Mouse (Mus musculus) limb, embryonic 12.5 days (tissue): ENCODE measurements at regions not wholly inside any gene's neighbourhood (a gene's known extent, or its start where the extent isn't known, plus 50 kb on each side); places are given as distances from the start of the nearest gene placed in this dataset.

Experiments used
- ATAC-seq: fragments of 200-750 bp; cut with Nextera tagmentation; 2 replicates; pipeline ENCODE4 v1.8.0; 2017; ENCODE audit warnings: low read depth, moderate TSS enrichment; ENCODE audit not compliant: insufficient number of reproducible peaks, insufficient read depth, low FRiP score, low TSS enrichment
- H3K27ac ChIP-seq: fragments of 300-500 bp; sonication (generic); 2 replicates; pipeline ENCODE4 v1.5.1; 2016; ENCODE audit warnings: mild to moderate bottlenecking, moderate library complexity
- H3K27me3 ChIP-seq: fragments of 300-500 bp; sonication (generic); 2 replicates; pipeline ENCODE4 v1.6.1; 2016; ENCODE audit warnings: mild to moderate bottlenecking, moderate library complexity
- H3K36me3 ChIP-seq: fragments of 300-500 bp; sonication (generic); 2 replicates; pipeline ENCODE4 v1.6.1; 2016; ENCODE audit warnings: mild to moderate bottlenecking, moderate library complexity
- H3K4me1 ChIP-seq: fragments of 300-500 bp; sonication (generic); replicated peaks from 2 replicates; pipeline ENCODE4 v1.6.1; 2016
- H3K4me2 ChIP-seq: fragments of 300-500 bp; sonication (generic); 2 replicates; pipeline ENCODE4 v1.6.1; 2016; ENCODE audit warnings: mild to moderate bottlenecking, moderate library complexity
- H3K4me3 ChIP-seq: fragments of 300-500 bp; sonication (generic); replicated peaks from 2 replicates; pipeline ENCODE4 v1.5.1; 2016; ENCODE audit warnings: mild to moderate bottlenecking
- H3K9ac ChIP-seq: fragments of 300-500 bp; sonication (generic); replicated peaks from 2 replicates; pipeline ENCODE4 v1.6.1; 2016; ENCODE audit warnings: mild to moderate bottlenecking, moderate library complexity
- H3K9me3 ChIP-seq: fragments of 300-500 bp; sonication (generic); 2 replicates; pipeline ENCODE4 v1.6.1; 2016; ENCODE audit warnings: mild to moderate bottlenecking, moderate library complexity
- WGBS: fragments of 180-500 bp; shearing (Covaris S2); methylation state at CpG from one replicate; pipeline ENCODE4 v1.1.7; 2016; 5-methylcytosine and 5-hydroxymethylcytosine counted together

DNA sequence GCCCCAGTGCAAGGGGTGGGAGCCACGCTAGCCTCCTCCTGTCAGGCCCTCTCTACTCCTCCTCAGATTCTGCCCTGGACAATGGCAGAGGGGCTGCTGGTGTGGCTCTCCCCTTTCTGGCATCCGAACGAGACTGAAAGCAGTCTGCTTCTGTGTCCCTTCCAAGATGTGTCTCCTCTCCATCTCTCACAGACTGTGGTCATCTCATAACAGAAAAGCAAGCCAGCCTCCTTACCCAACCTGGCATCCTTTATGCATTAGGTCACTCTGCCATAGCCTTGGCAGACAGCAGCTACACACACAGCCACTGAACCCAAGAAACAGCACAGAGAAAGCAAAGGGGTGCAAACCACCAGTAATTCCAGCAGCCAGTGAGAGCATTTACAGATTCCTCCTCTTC lies 213.2 kb downstream of the Mroh4 start:
- H3K36me3 ChIP-seq: no peaks in the 10 kb centered on the region
- 81% methylated on average over 3 of the region's 3 CpGs for WGBS
- no peak overlapping the region for H3K4me2 ChIP-seq
- no peak overlapping the region for H3K4me3 ChIP-seq
- no peaks in the 10 kb centered on the region for H3K4me1 ChIP-seq
- no peaks in the 10 kb centered on the region for H3K27me3 ChIP-seq
- H3K9ac ChIP-seq: no peak overlapping the region
- ATAC-seq: no peak
- H3K9me3 ChIP-seq: 0 out of 2 replicates have a peak, but pooled peaks cover 4% of the 10 kb centered on the region
- H3K27ac ChIP-seq: no peak overlapping the region

GRCm38 (mm10) chr15:74420550-74420949 lies 215.6 kb downstream of the Mroh4 start:
- H3K4me2 ChIP-seq: no peak overlapping the region
- H3K4me3 ChIP-seq: no peak overlapping the region
- no peak overlapping the region for H3K9ac ChIP-seq
- H3K36me3 ChIP-seq: no peaks in the 10 kb centered on the region
- no peak overlapping the region for H3K27ac ChIP-seq
- no peaks in the 10 kb centered on the region for H3K27me3 ChIP-seq
- H3K4me1 ChIP-seq: no peaks in the 10 kb centered on the region
- 71% methylated on average over 8 of the region's 8 CpGs for WGBS
- 0 out of 2 replicates have a peak, but pooled peaks cover 4% of the 10 kb centered on the region for H3K9me3 ChIP-seq
- no peak for ATAC-seq

- H3K4me1 ChIP-seq: no peaks in the 10 kb centered on the region
- H3K4me2 ChIP-seq: no peak overlapping the region
- no peak for ATAC-seq
- H3K9ac ChIP-seq: no peak overlapping the region
- 82% methylated on average over 7 of the region's 7 CpGs for WGBS
- H3K27me3 ChIP-seq: no peaks in the 10 kb centered on the region
- no peaks in the 10 kb centered on the region for H3K9me3 ChIP-seq
- H3K27ac ChIP-seq: no peak overlapping the region
- no peaks in the 10 kb centered on the region for H3K36me3 ChIP-seq
- no peak overlapping the region for H3K4me3 ChIP-seq
Observed at GRCm38 (mm10) chr15:74418635-74419034, 217.5 kb downstream of the Mroh4 start.

GRCm38 (mm10) chr15:74413217-74413616 lies 222.9 kb downstream of the Mroh4 start:
- Histone ChIP-seq H3K4me3 (no peak overlapping the region), H3K4me2 (no peak overlapping the region), H3K9me3 (no peaks in the 10 kb centered on the region), H3K36me3 (no peaks in the 10 kb centered on the region), H3K9ac (no peak overlapping the region), H3K27ac (no peak overlapping the region), H3K27me3 (no peaks in the 10 kb centered on the region), H3K4me1 (peaks cover 5% of the 10 kb centered on the region; the same call in 1 of the 2 replicates)
- WGBS: 47% methylated on average over 10 of the region's 10 CpGs
- no peak for ATAC-seq

DNA sequence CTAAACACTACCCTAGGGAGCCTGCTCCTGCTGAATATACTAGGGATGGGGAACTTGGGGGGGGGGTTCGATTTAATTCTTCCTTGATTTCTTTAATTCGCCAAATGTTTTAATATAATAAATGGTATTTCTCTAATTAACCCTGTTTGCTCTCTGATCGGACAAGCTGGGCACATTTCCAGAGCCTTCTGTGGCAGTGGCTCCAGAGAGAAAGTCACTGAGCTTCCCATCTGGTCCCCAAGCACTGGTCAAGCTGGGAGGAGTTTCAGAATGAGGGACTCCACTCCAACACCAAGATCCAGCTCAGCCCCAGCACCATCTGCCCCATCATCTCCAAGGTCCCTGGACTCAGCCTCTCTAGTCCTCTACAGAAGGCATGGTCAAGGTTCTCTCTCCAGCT lies 223.9 kb downstream of the Mroh4 start:
- WGBS: 86% methylated on average over 3 of the region's 3 CpGs
- peaks cover 5% of the 10 kb centered on the region; the same call in 1 of the 2 replicates for H3K4me1 ChIP-seq
- no peak for ATAC-seq

GRCm38 (mm10) chr15:74411097-74411496 lies 225.1 kb downstream of the Mroh4 start:
- ATAC-seq: no peak
- Histone ChIP-seq H3K4me1 (peaks cover 9% of the 10 kb centered on the region), H3K9me3 (no peaks in the 10 kb centered on the region), H3K27me3 (no peaks in the 10 kb centered on the region), H3K36me3 (no peaks in the 10 kb centered on the region), H3K4me2 (no peak overlapping the region), H3K9ac (no peak overlapping the region), H3K27ac (no peak overlapping the region), H3K4me3 (no peak overlapping the region)
- WGBS: 71% methylated on average over 3 of the region's 3 CpGs

More for the DNA sequence above, 223.9 kb downstream of the Mroh4 start:
- Histone ChIP-seq H3K9ac (no peak overlapping the region), H3K9me3 (no peaks in the 10 kb centered on the region), H3K27me3 (no peaks in the 10 kb centered on the region), H3K4me2 (no peak overlapping the region), H3K27ac (no peak overlapping the region), H3K36me3 (no peaks in the 10 kb centered on the region), H3K4me3 (no peak overlapping the region)

GRCm38 (mm10) chr15:74404866-74405265 lies 231.3 kb downstream of the Mroh4 start:
- WGBS: 71% methylated on average over 6 of the region's 6 CpGs
- no peak overlapping the region for H3K27ac ChIP-seq
- H3K4me1 ChIP-seq: peaks cover 3% of the 10 kb centered on the region; the same call in 1 of the 2 replicates
- no peaks in the 10 kb centered on the region for H3K9me3 ChIP-seq
- no peaks in the 10 kb centered on the region for H3K36me3 ChIP-seq
- no peak overlapping the region for H3K4me2 ChIP-seq
- H3K27me3 ChIP-seq: no peaks in the 10 kb centered on the region; the same call in 1 of the 2 replicates
- ATAC-seq: no peak
- H3K9ac ChIP-seq: no peak overlapping the region
- no peak overlapping the region for H3K4me3 ChIP-seq

GRCm38 (mm10) chr15:74401275-74401674 lies 234.9 kb downstream of the Mroh4 start:
- H3K9ac ChIP-seq: no peak overlapping the region
- H3K4me2 ChIP-seq: no peak overlapping the region
- H3K9me3 ChIP-seq: no peaks in the 10 kb centered on the region
- no peak overlapping the region for H3K4me3 ChIP-seq
- no peak for ATAC-seq
- no peaks in the 10 kb centered on the region; the same call in 1 of the 2 replicates for H3K27me3 ChIP-seq
- 83% methylated on average over 7 of the region's 7 CpGs for WGBS
- H3K4me1 ChIP-seq: no peaks in the 10 kb centered on the region
- no peak overlapping the region for H3K27ac ChIP-seq
- H3K36me3 ChIP-seq: no peaks in the 10 kb centered on the region

GRCm38 (mm10) chr15:74396029-74396428 lies 240.1 kb downstream of the Mroh4 start:
- no peak for ATAC-seq
- Histone ChIP-seq H3K9ac (no peak overlapping the region), H3K27ac (no peak overlapping the region), H3K4me3 (no peak overlapping the region), H3K36me3 (no peaks in the 10 kb centered on the region), H3K4me2 (no peak overlapping the region), H3K9me3 (no peaks in the 10 kb centered on the region), H3K27me3 (no peaks in the 10 kb centered on the region; the same call in 1 of the 2 replicates), H3K4me1 (no peaks in the 10 kb centered on the region)
- WGBS: 83% methylated on average over 8 of the region's 8 CpGs

DNA sequence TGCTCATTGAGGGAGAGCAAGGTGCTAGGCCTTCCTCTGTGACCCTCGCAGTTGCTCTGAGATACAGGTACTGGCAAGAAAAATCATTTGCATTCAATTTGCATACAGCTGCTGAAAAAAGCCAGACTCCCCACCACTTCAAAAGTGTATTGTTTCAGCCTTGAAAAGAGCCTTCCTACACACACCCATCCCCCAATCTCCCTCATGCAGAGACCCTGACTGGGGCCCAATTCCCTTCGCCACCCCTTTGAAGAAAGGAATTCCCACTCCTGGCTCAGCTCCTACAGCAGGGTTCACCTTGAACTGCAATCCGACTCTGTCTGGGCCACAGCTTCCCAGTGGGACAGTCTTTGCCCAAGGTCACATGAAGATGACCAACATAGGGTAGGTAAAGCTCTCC lies 248.6 kb downstream of the Mroh4 start:
- Histone ChIP-seq H3K4me3 (no peak overlapping the region), H3K4me2 (no peak overlapping the region), H3K27ac (no peak overlapping the region), H3K9me3 (no peaks in the 10 kb centered on the region), H3K36me3 (no peaks in the 10 kb centered on the region), H3K4me1 (no peaks in the 10 kb centered on the region), H3K27me3 (no peaks in the 10 kb centered on the region; the same call in none of the 2 replicates), H3K9ac (no peak overlapping the region)
- WGBS: 10% methylated on average over 3 of the region's 3 CpGs
- ATAC-seq: no peak

DNA sequence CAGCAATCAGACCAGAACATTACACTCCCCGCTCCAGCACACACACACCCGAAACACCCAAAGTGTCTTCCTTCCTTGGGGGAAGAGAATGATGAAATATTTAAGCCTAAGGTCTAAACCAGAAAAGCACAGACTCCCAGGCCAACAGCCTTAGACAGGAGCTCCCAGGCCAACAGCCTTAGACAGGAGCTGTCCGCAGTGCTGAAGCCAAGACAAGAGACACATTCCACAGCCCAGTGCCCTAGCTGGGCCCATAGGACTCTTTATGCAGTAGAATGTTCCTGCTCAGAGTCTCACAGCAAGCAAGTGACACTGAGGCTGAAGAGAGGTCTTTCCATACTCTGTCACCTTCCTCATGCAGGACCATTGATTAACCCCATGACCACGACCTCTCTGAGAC lies 253.6 kb downstream of the Mroh4 start:
- no peaks in the 10 kb centered on the region for H3K36me3 ChIP-seq
- H3K4me3 ChIP-seq: no peak overlapping the region
- no peaks in the 10 kb centered on the region for H3K27me3 ChIP-seq
- H3K9me3 ChIP-seq: no peaks in the 10 kb centered on the region
- 55% methylated on average over 4 of the region's 4 CpGs for WGBS
- peak; percentile 27; the same call in 1 of the 2 replicates for ATAC-seq
- H3K27ac ChIP-seq: no peak overlapping the region
- no peaks in the 10 kb centered on the region for H3K4me1 ChIP-seq
- no peak overlapping the region for H3K9ac ChIP-seq
- H3K4me2 ChIP-seq: no peak overlapping the region

DNA sequence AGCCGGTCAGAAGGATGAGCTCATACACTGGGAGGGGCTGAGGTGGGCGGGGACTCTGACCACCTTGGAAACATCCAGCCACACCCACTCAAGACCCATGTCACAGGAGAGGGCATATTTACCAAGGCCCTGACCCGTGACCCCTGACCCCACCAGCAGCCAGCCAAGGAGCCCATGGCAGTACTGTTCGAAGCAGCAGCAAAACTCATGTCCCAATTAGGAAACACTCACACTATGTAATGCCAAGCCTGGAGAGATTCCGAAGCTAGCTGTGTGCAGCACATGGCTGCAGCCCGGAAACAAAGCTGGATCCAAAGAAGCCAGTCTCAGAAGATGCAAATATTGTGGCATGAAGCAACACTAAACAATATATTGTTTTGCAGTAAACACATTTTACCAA lies 256.8 kb downstream of the Mroh4 start:
- H3K4me3 ChIP-seq: no peak overlapping the region
- H3K9me3 ChIP-seq: no peaks in the 10 kb centered on the region
- ATAC-seq: no peak; the same call in 1 of the 2 replicates
- 82% methylated on average over 6 of the region's 6 CpGs for WGBS
- H3K36me3 ChIP-seq: no peaks in the 10 kb centered on the region
- no peaks in the 10 kb centered on the region for H3K4me1 ChIP-seq
- no peak overlapping the region for H3K4me2 ChIP-seq
- no peaks in the 10 kb centered on the region for H3K27me3 ChIP-seq
- no peak overlapping the region for H3K27ac ChIP-seq
- H3K9ac ChIP-seq: no peak overlapping the region
